Mouse (Mus musculus) c-Kit-positive CD71-positive TER-119-negative erythroid progenitor cells, embryonic 14.5 days (primary cell): ENCODE measurements around the gene Mapk8ip3.
A peak's percentile ranks its signal among the peaks of the same experiment; 100 is the strongest.

Source experiments
- DNase-seq: peaks from one replicate; pipeline ENCODE4 v3.0.0-alpha.2; 2013; ENCODE audit warnings: low read depth

Gene Mapk8ip3

DNA sequence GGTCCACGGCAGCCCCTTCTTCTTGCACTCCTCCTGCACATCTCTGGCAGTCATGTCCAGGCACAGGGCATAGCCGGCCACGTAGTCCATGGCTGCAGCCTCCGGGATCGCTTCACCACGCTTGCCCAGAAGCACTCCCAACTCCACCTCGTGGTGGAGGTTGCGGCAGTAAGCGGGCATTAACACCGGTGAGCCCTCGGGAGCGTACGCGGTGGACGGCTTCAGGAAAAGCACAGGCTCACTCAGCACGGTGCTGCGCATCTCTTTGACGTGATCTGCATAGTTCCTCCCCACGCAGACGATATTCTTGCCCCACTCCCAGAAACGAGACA, 87.1 kb downstream of the Mapk8ip3 start:
- DNase-seq = no peak

GRCm38 (mm10) chr17:24848600-24849031, 88.2 kb downstream of the Mapk8ip3 start:
- DNase-seq = peak; percentile 67

DNA sequence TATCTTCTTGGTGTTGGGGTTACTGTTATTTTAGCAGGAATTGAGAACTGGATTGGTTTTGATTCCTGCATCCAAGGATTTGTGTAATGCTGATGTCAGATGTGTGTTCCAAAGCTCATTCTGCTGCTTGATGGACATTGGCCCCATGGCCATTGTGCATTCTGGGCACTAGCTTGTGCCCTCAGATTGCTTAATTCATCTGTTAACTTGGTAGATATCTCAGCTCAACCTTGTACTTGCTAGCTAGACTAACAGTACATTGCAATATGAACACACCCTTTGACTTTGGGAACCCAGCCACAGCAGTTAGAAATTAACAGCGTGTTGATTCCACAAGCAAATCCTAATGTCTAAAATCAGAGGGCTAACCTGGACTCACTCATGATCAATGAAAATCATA, 89.4 kb downstream of the Mapk8ip3 start:
- DNase-seq = no peak

GRCm38 (mm10) chr17:24844525-24844924, 92.3 kb downstream of the Mapk8ip3 start:
- DNase-seq = no peak

- no peak for DNase-seq
Measured at GRCm38 (mm10) chr17:24842631-24843030, 94.1 kb downstream of the Mapk8ip3 start.
